Mouse (Mus musculus): ENCODE data around the gene Cacnb1. TPM values are rescaled to one million over a fixed set of nuclear protein-coding genes. Genes with fewer than 3 reads are reported as not detected.

Cacnb1 gene
- polyA plus RNA-seq, 1 experiment from 2014 or later, result 6.1 TPM

DNA sequence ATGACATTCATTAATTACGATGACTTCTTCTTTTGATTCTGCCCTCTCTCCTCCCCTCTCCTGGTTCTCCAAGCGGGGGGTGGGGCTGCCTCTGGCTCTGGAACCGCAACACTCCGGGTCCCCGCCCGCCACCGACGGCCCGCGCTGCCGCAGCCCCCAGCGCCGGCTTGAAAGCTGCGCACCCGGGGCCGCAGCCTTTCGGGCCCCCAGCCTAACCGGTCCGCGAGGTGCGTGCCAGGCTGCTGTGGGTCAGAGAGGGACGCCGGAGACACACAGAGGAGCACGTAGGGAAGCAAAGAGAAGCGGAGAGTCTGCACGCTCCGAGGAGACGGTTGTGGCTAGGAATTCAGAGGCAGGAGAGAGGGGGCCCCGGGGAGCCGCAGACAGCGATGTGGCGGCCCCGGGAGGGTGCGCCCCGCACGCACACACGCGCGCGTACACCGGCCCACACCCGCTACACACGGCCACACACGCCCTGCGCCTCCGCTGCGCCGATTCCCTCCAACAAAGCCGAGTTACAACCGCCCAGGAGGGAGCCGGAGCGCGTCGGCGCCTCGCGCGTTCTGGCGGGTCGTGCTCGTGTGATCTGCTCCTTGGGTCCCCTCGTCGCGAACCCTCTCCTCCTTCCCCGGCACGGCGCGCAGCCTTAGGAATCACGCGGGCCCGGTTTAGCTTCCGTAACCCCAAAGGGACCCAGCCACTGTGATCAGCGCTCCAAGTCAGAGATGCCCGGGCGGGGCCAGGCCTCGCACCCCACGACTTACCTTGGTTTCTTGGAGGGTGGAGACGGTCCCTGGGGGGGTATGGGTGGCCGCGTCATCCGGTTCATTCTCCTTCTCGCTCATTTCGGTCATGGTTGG is 29.5 kb upstream of the Cacnb1 start:
- ATAC-seq (ENCODE audit: insufficient number of reproducible peaks, low FRiP score), result no peak
- H3K9me3 ChIP-seq (replicated peaks), result no peaks in the 10 kb centered on the region
- H3K9ac ChIP-seq, result peak overlapping the region; percentile 68
- under 1% methylated on average over 83 of the region's 83 CpGs for WGBS
- H3K4me3 ChIP-seq, result peak overlapping the region; percentile 53
- H3K4me1 ChIP-seq (replicated peaks), result peaks cover 32% of the 10 kb centered on the region
- H3K27me3 ChIP-seq (replicated peaks), result peaks cover 77% of the 10 kb centered on the region
- peak overlapping the region; percentile 83 for H3K4me2 ChIP-seq
- H3K27ac ChIP-seq (ENCODE audit: poor library complexity, severe bottlenecking), result no peak overlapping the region
- no peaks in the 10 kb centered on the region for H3K36me3 ChIP-seq

GRCm38 (mm10) chr11:98051611-98052128 is 28.8 kb upstream of the Cacnb1 start:
- no peak for ATAC-seq (ENCODE audit: insufficient number of reproducible peaks, low FRiP score)
- no peaks in the 10 kb centered on the region for H3K36me3 ChIP-seq
- no peaks in the 10 kb centered on the region for H3K9me3 ChIP-seq (replicated peaks)
- H3K4me2 ChIP-seq, result peak overlapping the region; percentile 83
- peak overlapping the region; percentile 53 for H3K4me3 ChIP-seq
- H3K9ac ChIP-seq, result 0 out of 2 replicates have a peak overlapping the region, but pooled peaks have one; percentile 68
- 6% methylated on average over 12 of the region's 12 CpGs for WGBS
- H3K27ac ChIP-seq (ENCODE audit: poor library complexity, severe bottlenecking), result no peak overlapping the region
- peaks cover 30% of the 10 kb centered on the region for H3K4me1 ChIP-seq (replicated peaks)
- peaks cover 73% of the 10 kb centered on the region for H3K27me3 ChIP-seq (replicated peaks)

DNA sequence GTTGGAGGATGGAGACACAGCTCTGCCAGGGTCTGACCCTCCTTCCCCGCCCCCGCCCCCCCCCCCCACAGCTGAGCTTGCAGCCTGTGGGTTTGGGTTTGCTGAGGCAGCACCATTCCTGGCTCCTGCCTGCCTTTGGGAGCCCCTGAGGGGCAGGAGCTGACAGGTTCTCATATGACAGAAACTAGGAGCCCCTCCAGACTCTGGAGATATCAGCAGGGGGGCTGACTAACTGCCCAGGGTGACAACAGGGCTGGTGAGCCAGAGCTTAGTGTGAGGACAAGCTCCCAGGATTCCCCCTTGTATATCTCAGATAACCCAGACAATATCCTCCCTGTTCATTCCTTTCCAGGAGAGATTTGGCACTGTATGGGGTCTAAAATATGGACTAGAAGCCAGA is 28.1 kb upstream of the Cacnb1 start:
- H3K27me3 ChIP-seq (replicated peaks), result peaks cover 73% of the 10 kb centered on the region
- 22% methylated on average over 2 of the region's 2 CpGs for WGBS
- no peaks in the 10 kb centered on the region for H3K9me3 ChIP-seq (replicated peaks)
- peaks cover 35% of the 10 kb centered on the region for H3K4me1 ChIP-seq (replicated peaks)
- no peak for ATAC-seq (ENCODE audit: insufficient number of reproducible peaks, low FRiP score)
- H3K4me3 ChIP-seq, result no peak overlapping the region
- H3K4me2 ChIP-seq, result no peak overlapping the region
- no peak overlapping the region for H3K9ac ChIP-seq
- H3K27ac ChIP-seq (ENCODE audit: poor library complexity, severe bottlenecking), result no peak overlapping the region
- H3K36me3 ChIP-seq, result no peaks in the 10 kb centered on the region

GRCm38 (mm10) chr11:98050520-98050815 is 27.6 kb upstream of the Cacnb1 start:
- Histone ChIP-seq H3K27me3 (replicated peaks) (peaks cover 73% of the 10 kb centered on the region), H3K4me2 (no peak overlapping the region), H3K9ac (no peak overlapping the region), H3K36me3 (no peaks in the 10 kb centered on the region), H3K4me3 (no peak overlapping the region), H3K9me3 (replicated peaks) (no peaks in the 10 kb centered on the region), H3K4me1 (replicated peaks) (peaks cover 35% of the 10 kb centered on the region), H3K27ac (ENCODE audit: poor library complexity, severe bottlenecking) (no peak overlapping the region)
- ATAC-seq (ENCODE audit: insufficient number of reproducible peaks, low FRiP score), result no peak
- WGBS, result 7% methylated on average over 2 of the region's 2 CpGs

DNA sequence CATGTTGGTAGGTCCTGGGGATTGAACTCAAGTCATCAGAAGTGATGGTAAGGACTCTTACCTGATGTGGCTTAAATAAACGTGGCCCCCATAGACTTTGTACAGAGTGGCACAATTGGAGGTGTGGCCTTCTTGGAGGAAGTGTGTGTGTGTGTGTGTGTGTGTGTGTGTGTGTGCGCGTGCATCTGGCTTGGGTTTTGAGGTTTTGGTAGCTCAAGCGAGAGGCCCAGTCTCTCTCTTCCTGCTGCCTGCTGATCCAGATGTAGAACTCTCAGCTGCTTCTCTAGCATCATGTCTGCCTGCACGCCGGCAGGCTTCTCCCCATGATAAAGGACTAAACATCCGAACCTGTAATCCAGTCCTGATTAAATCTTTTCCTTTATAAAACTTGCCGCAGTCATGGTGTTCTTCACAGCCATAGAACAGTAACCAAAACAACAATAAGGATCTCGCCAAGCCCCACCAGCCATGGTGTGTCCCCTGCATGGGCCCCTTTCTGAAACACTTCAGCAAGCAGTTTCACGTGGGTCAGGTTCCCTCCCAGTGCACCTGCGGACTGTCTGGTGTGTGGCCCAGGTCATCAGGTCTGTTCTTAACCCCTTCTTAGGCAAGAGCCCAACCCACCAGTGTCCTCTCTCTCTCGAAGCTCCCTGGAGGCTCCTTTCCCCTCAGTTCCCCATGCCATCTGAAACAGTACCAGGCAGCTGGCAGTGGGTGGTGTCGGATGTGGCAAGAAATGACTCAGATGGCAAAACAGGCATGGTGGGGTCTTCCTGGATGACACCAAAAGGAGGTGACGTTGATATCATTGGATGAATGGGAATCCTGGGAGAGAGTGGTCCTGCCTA is 27.1 kb upstream of the Cacnb1 start:
- H3K9ac ChIP-seq, result no peak overlapping the region
- peaks cover 68% of the 10 kb centered on the region for H3K27me3 ChIP-seq (replicated peaks)
- 68% methylated on average over 14 of the region's 14 CpGs for WGBS
- H3K36me3 ChIP-seq, result no peaks in the 10 kb centered on the region
- peaks cover 35% of the 10 kb centered on the region for H3K4me1 ChIP-seq (replicated peaks)
- no peak overlapping the region for H3K27ac ChIP-seq (ENCODE audit: poor library complexity, severe bottlenecking)
- ATAC-seq (ENCODE audit: insufficient number of reproducible peaks, low FRiP score), result no peak
- H3K4me3 ChIP-seq, result no peak overlapping the region
- H3K9me3 ChIP-seq (replicated peaks), result no peaks in the 10 kb centered on the region
- H3K4me2 ChIP-seq, result no peak overlapping the region

DNA sequence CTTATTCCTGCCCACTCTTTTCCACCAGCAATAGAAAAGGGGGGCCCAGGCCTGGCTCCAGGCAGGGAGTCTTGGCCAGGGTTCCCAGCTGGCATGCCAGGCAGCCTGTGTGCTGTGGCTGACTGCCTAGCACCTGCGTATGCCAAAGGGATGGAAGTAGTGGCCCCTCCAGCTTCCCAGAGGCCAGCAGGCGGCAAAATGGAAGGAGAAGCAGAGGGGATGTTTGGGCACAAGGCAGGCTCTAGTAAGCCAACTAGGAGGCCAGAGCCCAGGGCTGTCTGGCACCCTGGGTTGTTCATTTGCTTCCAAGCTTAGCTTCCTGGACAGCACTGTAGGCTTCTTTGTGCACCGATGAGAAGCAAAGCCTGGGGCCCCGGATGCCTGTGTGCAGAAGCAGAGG is 24.9 kb upstream of the Cacnb1 start:
- H3K9ac ChIP-seq, result no peak overlapping the region
- peaks cover 60% of the 10 kb centered on the region for H3K27me3 ChIP-seq (replicated peaks)
- 74% methylated on average over 4 of the region's 4 CpGs for WGBS
- H3K4me1 ChIP-seq (replicated peaks), result peaks cover 41% of the 10 kb centered on the region
- no peak for ATAC-seq (ENCODE audit: insufficient number of reproducible peaks, low FRiP score)
- H3K4me2 ChIP-seq, result no peak overlapping the region
- H3K9me3 ChIP-seq (replicated peaks), result no peaks in the 10 kb centered on the region
- H3K27ac ChIP-seq (ENCODE audit: poor library complexity, severe bottlenecking), result no peak overlapping the region
- no peak overlapping the region for H3K4me3 ChIP-seq
- no peaks in the 10 kb centered on the region for H3K36me3 ChIP-seq

DNA sequence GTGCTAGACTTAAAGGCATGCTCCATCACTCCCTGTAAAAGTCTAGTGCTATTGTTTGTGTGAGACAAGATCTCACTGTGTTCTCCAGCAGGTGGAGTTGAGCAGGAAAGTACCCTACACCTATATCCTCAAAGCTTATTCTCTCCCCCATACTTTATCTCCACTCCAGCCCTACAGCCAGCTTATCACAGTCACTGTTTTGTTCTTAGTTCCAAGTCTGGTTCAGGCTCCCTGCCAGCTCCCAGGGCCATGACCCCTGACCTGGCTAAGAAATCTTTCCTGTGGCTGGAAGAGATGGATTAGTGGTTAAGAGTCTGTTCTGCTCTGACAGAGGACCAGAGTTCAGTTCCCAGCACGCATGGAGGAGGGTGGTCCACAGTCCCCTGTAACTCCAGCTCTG is 23.6 kb upstream of the Cacnb1 start:
- no peaks in the 10 kb centered on the region for H3K9me3 ChIP-seq (replicated peaks)
- 70% methylated on average over 1 of the region's 1 CpGs for WGBS
- peaks cover 48% of the 10 kb centered on the region for H3K27me3 ChIP-seq (replicated peaks)
- H3K9ac ChIP-seq, result no peak overlapping the region
- no peaks in the 10 kb centered on the region for H3K36me3 ChIP-seq
- H3K4me3 ChIP-seq, result no peak overlapping the region
- no peak for ATAC-seq (ENCODE audit: insufficient number of reproducible peaks, low FRiP score)
- H3K4me1 ChIP-seq (replicated peaks), result peaks cover 28% of the 10 kb centered on the region
- H3K4me2 ChIP-seq, result no peak overlapping the region
- no peak overlapping the region for H3K27ac ChIP-seq (ENCODE audit: poor library complexity, severe bottlenecking)

DNA sequence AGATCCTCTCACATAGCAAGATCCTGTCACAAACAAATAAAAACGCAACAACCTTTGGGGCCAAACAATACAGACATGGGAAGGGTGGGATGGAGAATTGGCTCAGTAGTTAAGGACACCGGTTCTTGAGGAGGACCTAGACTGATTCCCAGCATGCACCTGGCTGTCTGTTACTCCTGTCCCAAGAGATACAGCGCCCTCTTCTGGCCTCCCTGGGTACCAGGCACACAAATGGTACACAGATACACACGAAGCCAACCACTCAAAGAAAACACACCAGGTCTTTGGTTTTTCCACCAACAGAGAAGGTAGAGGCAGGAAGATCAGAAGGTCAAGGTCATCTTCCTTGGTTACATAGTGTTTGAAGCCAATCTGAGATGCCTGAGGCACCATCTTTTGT is 22.8 kb upstream of the Cacnb1 start:
- Histone ChIP-seq H3K4me3 (no peak overlapping the region), H3K27me3 (replicated peaks) (peaks cover 39% of the 10 kb centered on the region), H3K36me3 (no peaks in the 10 kb centered on the region), H3K27ac (ENCODE audit: poor library complexity, severe bottlenecking) (no peak overlapping the region), H3K4me1 (replicated peaks) (peaks cover 23% of the 10 kb centered on the region), H3K9ac (no peak overlapping the region), H3K9me3 (replicated peaks) (no peaks in the 10 kb centered on the region), H3K4me2 (no peak overlapping the region)
- 61% methylated on average over 4 of the region's 4 CpGs for WGBS
- ATAC-seq (ENCODE audit: insufficient number of reproducible peaks, low FRiP score), result no peak

DNA sequence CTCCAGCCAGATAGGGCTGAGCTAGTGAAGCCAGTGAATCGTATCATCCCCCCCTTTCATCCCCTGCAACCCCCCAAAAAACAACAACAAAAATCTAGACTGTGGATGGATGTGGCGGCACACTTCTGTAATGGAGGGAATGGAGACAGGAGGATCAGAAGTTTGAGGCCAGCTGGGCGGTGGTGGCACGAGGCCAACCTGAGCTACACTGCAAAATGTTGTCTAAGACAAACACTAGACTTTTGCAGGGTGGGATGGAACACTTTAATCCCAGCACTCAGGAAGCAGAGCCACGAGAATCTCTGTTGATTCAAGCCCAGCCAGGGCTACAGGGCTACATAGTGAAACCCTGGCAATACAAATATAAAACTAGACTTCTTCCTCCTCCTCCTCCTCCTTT is 21.2 kb upstream of the Cacnb1 start:
- Histone ChIP-seq H3K27ac (ENCODE audit: poor library complexity, severe bottlenecking) (no peak overlapping the region), H3K27me3 (replicated peaks) (peaks cover 24% of the 10 kb centered on the region), H3K36me3 (no peaks in the 10 kb centered on the region), H3K4me3 (no peak overlapping the region), H3K4me2 (no peak overlapping the region), H3K9ac (0 out of 2 replicates have a peak overlapping the region, but pooled peaks have one; percentile 6), H3K4me1 (replicated peaks) (peaks cover 21% of the 10 kb centered on the region), H3K9me3 (replicated peaks) (no peaks in the 10 kb centered on the region)
- WGBS, result 65% methylated on average over 5 of the region's 5 CpGs
- ATAC-seq (ENCODE audit: insufficient number of reproducible peaks, low FRiP score), result no peak

GRCm38 (mm10) chr11:98042741-98043140 is 19.9 kb upstream of the Cacnb1 start:
- no peak overlapping the region for H3K4me3 ChIP-seq
- H3K4me1 ChIP-seq (replicated peaks), result peaks cover 23% of the 10 kb centered on the region
- H3K27ac ChIP-seq (ENCODE audit: poor library complexity, severe bottlenecking), result no peak overlapping the region
- no peak overlapping the region for H3K4me2 ChIP-seq
- no peaks in the 10 kb centered on the region for H3K36me3 ChIP-seq
- ATAC-seq (ENCODE audit: insufficient number of reproducible peaks, low FRiP score), result no peak
- no peak overlapping the region for H3K9ac ChIP-seq
- no peaks in the 10 kb centered on the region for H3K9me3 ChIP-seq (replicated peaks)
- H3K27me3 ChIP-seq (replicated peaks), result peaks cover 13% of the 10 kb centered on the region
- 66% methylated on average over 6 of the region's 6 CpGs for WGBS

- Histone ChIP-seq H3K27ac (ENCODE audit: poor library complexity, severe bottlenecking) (no peak overlapping the region), H3K9ac (no peak overlapping the region), H3K36me3 (no peaks in the 10 kb centered on the region), H3K4me1 (replicated peaks) (peaks cover 25% of the 10 kb centered on the region), H3K27me3 (replicated peaks) (peaks cover 27% of the 10 kb centered on the region), H3K9me3 (replicated peaks) (no peaks in the 10 kb centered on the region), H3K4me2 (no peak overlapping the region), H3K4me3 (no peak overlapping the region)
- no peak for ATAC-seq (ENCODE audit: insufficient number of reproducible peaks, low FRiP score)
- WGBS, result 65% methylated on average over 8 of the region's 8 CpGs
Measured at GRCm38 (mm10) chr11:98040975-98041374, 18.1 kb upstream of the Cacnb1 start.
